Mouse (Mus musculus) G1E (cell line): ENCODE results near the gene Hoxb3. TPM values are rescaled to one million over a fixed set of nuclear protein-coding genes. Genes with fewer than 3 reads are reported as not detected.

Experiments used
- ATAC-seq: 2 replicates; pipeline ENCODE4 v1.8.0; 2016; ENCODE audit warnings: mild to moderate bottlenecking; ENCODE audit not compliant: insufficient number of reproducible peaks, poor library complexity, low FRiP score, severe bottlenecking; ENCODE audit errors: extremely low read depth
- DNase-seq: peaks from one replicate; pipeline ENCODE4 v3.0.0; 2012; ENCODE audit warnings: low spot score
- H3K27me3 ChIP-seq: 2 replicates; pipeline ENCODE4 v1.6.1; 2012; ENCODE audit warnings: mild to moderate bottlenecking, low read length, inconsistent platforms; ENCODE audit not compliant: insufficient read depth
- H3K36me3 ChIP-seq: replicated peaks from 2 replicates; pipeline ENCODE3; 2012; ENCODE audit warnings: mild to moderate bottlenecking, inconsistent platforms
- H3K4me1 ChIP-seq: 2 replicates; pipeline ENCODE4 v1.6.1; 2012; ENCODE audit warnings: low read depth, low read length, inconsistent platforms, mixed read lengths; ENCODE audit not compliant: insufficient read depth
- H3K4me3 ChIP-seq: 2 replicates; pipeline ENCODE4 v1.5.1; 2012; ENCODE audit warnings: low read depth, mild to moderate bottlenecking, inconsistent platforms, low read length, moderate library complexity, mixed read lengths
- H3K9me3 ChIP-seq: replicated peaks from 2 replicates; pipeline ENCODE4 v1.6.1; 2012; ENCODE audit warnings: inconsistent platforms
- CTCF ChIP-seq: IDR thresholded peaks from 2 replicates; pipeline ENCODE4 v1.5.1; 2012; ENCODE audit warnings: low read depth, low read length, inconsistent platforms, mixed read lengths
- GATA1 ChIP-seq: IDR thresholded peaks from 2 replicates; pipeline ENCODE4 v1.6.1; 2012; ENCODE audit warnings: borderline replicate concordance, low read length, inconsistent platforms, mixed read lengths
- GATA2 ChIP-seq: IDR thresholded peaks from 2 replicates; pipeline ENCODE4 v1.6.1; 2012; ENCODE audit warnings: low read depth, low read length, inconsistent platforms, borderline replicate concordance
- POLR2AphosphoS5 ChIP-seq: IDR thresholded peaks from 2 replicates; pipeline ENCODE4 v1.6.1; 2012; ENCODE audit warnings: low read depth, low read length, inconsistent platforms; ENCODE audit not compliant: insufficient replicate concordance
- TAL1 ChIP-seq: conservative IDR thresholded peaks from 2 replicates; pipeline ENCODE4 v1.6.1; 2012; ENCODE audit warnings: low read depth, low read length, inconsistent platforms, mixed read lengths
- polyA plus RNA-seq: library from polyadenylated mRNA; stranded (reverse); fragments of >175 nt; gene quantifications from 2 replicates; pipeline ENCODE4 v1.2.3, GENCODE M21; 2012
- total RNA-seq, 2 experiments: library from RNA; stranded (forward) in 1 of 2; stranded (reverse) in 1 of 2; fragments of 200-1000 nt in 1 of 2; fragments of >200 nt in 1 of 2; fragmentation: Nextera tagmentation in 1 of 2; gene quantifications; 2 replicates each; pipeline ENCODE4 v1.2.3; 2014 to 2017

Gene Hoxb3
- total and polyA plus RNA-seq, 3 experiments: 0.08 to 0.16 TPM; not detected in 1

GRCm38 (mm10) chr11:96288455-96289221 lies 34.5 kb upstream of the Hoxb3 start:
- Histone ChIP-seq H3K27me3 (peaks cover 84% of the 10 kb centered on the region), H3K4me3 (no peak overlapping the region), H3K4me1 (no peaks in the 10 kb centered on the region), H3K36me3 (no peaks in the 10 kb centered on the region), H3K9me3 (no peaks in the 10 kb centered on the region)
- TF ChIP-seq POLR2AphosphoS5 (no peak), GATA2 (no peak), CTCF (no peak), GATA1 (no peak), TAL1 (no peak)
- DNase-seq (no peak), ATAC-seq (no peak)

GRCm38 (mm10) chr11:96289293-96289692 lies 33.8 kb upstream of the Hoxb3 start:
- Histone ChIP-seq H3K27me3 (peaks cover 86% of the 10 kb centered on the region), H3K9me3 (no peaks in the 10 kb centered on the region)
- no peak for TF ChIP-seq TAL1
- no peak for TF ChIP-seq POLR2AphosphoS5
- no peak for TF ChIP-seq GATA2
- no peak for TF ChIP-seq GATA1
- no peak for TF ChIP-seq CTCF

GRCm38 (mm10) chr11:96289837-96290236 lies 33.3 kb upstream of the Hoxb3 start:
- no peaks in the 10 kb centered on the region for H3K36me3 ChIP-seq
- TF ChIP-seq GATA2 (no peak), TAL1 (no peak), POLR2AphosphoS5 (no peak), GATA1 (no peak), CTCF (no peak)
- H3K4me1 ChIP-seq: peaks cover 5% of the 10 kb centered on the region; the same call in 1 of the 2 replicates
- H3K4me3 ChIP-seq: no peak overlapping the region
- no peak for ATAC-seq
- H3K27me3 ChIP-seq: peaks cover 86% of the 10 kb centered on the region
- DNase-seq: no peak
- H3K9me3 ChIP-seq: no peaks in the 10 kb centered on the region

More at GRCm38 (mm10) chr11:96289293-96289692, 33.8 kb upstream of the Hoxb3 start:
- Histone ChIP-seq H3K36me3 (no peaks in the 10 kb centered on the region), H3K4me1 (no peaks in the 10 kb centered on the region), H3K4me3 (no peak overlapping the region)
- DNase-seq: no peak
- ATAC-seq: no peak

GRCm38 (mm10) chr11:96290705-96291355 lies 32.3 kb upstream of the Hoxb3 start:
- Histone ChIP-seq H3K36me3 (no peaks in the 10 kb centered on the region), H3K27me3 (peaks cover 86% of the 10 kb centered on the region), H3K9me3 (no peaks in the 10 kb centered on the region), H3K4me3 (no peak overlapping the region), H3K4me1 (peaks cover 7% of the 10 kb centered on the region; the same call in 1 of the 2 replicates)
- TF ChIP-seq CTCF: no peak
- no peak for TF ChIP-seq POLR2AphosphoS5
- TF ChIP-seq GATA2: no peak
- TF ChIP-seq GATA1: no peak
- TF ChIP-seq TAL1: no peak
- DNase-seq (no peak), ATAC-seq (no peak)

GRCm38 (mm10) chr11:96291681-96292564 lies 31.2 kb upstream of the Hoxb3 start, which contains the start of gene Hoxb6:
Hoxb6 (plus strand) TSS chr11:96292476.
- no peak for DNase-seq
- Histone ChIP-seq H3K9me3 (no peaks in the 10 kb centered on the region), H3K4me3 (no peak within 1 kb of the TSS), H3K36me3 (no peaks in the 10 kb centered on the region), H3K4me1 (peaks cover 7% of the 10 kb centered on the region; the same call in 1 of the 2 replicates), H3K27me3 (peaks cover 84% of the 10 kb centered on the region)
- TF ChIP-seq GATA2 (no peak), TAL1 (no peak), GATA1 (no peak), CTCF (no peak), POLR2AphosphoS5 (no peak)
- ATAC-seq: no peak
